Mouse (Mus musculus) small intestine, adult 2 months (tissue): ENCODE data around the gene Fzd4.

Experiments
- CTCF ChIP-seq: fragments of 200-500 bp; IDR thresholded peaks from 2 replicates; pipeline ENCODE4 v1.5.1; 2012; ENCODE audit warnings: low read depth, mild to moderate bottlenecking, control low read depth, inconsistent platforms, low read length, moderate library complexity, mixed read lengths; ENCODE audit not compliant: insufficient replicate concordance, insufficient read length; ENCODE audit errors: extremely low read depth
- POLR2A ChIP-seq: fragments of 200-500 bp; IDR thresholded peaks from 2 replicates; pipeline ENCODE4 v1.6.1; 2012; ENCODE audit warnings: low read depth, mild to moderate bottlenecking, control low read depth, inconsistent platforms, low read length, moderate library complexity

DNA sequence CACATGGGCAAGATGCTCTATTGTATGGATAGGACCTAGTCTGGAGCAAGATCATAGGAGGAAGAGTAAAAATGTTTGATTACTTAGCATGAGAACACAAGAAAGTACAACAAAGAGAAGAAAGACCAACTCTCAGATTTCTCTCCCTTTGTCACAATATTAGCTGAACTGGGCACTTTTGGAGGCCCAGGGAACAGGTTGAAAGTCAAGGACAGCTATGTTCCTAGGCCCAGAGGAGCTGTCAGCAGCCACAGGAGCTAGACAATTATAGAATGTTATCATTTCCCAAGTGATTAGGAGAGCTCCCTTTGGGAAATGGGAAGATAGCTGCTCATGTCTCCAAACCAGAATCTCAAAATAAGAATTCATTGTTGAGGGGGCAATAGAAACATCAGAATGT lies 56.8 kb downstream of the Fzd4 start:
- TF ChIP-seq CTCF = no peak
- no peak for TF ChIP-seq POLR2A
